Mouse (Mus musculus) erythroblast, adult 5-6 weeks (primary cell): ENCODE data around the gene Fam71b. TPM values are rescaled to one million over a fixed set of nuclear protein-coding genes. Genes with fewer than 3 reads are reported as not detected.
"Not testable (repeated sequence)": the region's sequence is repeated elsewhere in the genome, so short reads cannot be mapped to it uniquely, and the experiment has no call there.

Source experiments
- ATAC-seq: replicated peaks from 2 replicates; pipeline ENCODE4 v1.8.0; 2016; ENCODE audit warnings: moderate number of reproducible peaks, mild to moderate bottlenecking, moderate TSS enrichment, inconsistent platforms; ENCODE audit not compliant: poor library complexity, low FRiP score, severe bottlenecking
- total RNA-seq, 2 experiments: library from RNA; stranded (forward) in 1 of 2; stranded (reverse) in 1 of 2; fragments of 150-400 nt in 1 of 2; fragments of 200-764, 138-1000 nt in 1 of 2; gene quantifications; 2 replicates each; pipeline versions ENCODE4 v1.2.3 to v1.2.4; 2015 to 2017; ENCODE audit warnings: low replicate concordance in 2 of 2

The Fam71b gene
- total RNA-seq, 2 experiments from 2014 or later = not detected

DNA sequence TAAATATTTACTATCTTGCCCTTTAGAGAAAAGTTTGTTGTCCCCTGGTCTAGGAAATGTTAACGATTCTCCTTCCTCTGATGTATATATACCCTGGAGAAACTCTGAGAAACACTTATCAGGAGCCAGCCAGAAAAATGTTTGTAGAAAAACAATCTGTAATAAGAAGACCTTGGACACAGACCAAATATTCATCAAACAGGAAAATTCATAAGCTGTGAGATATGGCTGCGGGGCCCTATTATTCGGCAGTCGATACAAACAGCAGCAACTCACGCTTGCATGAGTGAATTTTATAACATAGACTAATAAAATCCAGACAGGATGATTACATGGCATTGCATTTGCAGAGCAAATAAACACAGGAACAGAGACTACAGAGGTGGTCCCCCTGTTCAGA, 22.5 kb downstream of the Fam71b start:
- ATAC-seq = no peak

DNA sequence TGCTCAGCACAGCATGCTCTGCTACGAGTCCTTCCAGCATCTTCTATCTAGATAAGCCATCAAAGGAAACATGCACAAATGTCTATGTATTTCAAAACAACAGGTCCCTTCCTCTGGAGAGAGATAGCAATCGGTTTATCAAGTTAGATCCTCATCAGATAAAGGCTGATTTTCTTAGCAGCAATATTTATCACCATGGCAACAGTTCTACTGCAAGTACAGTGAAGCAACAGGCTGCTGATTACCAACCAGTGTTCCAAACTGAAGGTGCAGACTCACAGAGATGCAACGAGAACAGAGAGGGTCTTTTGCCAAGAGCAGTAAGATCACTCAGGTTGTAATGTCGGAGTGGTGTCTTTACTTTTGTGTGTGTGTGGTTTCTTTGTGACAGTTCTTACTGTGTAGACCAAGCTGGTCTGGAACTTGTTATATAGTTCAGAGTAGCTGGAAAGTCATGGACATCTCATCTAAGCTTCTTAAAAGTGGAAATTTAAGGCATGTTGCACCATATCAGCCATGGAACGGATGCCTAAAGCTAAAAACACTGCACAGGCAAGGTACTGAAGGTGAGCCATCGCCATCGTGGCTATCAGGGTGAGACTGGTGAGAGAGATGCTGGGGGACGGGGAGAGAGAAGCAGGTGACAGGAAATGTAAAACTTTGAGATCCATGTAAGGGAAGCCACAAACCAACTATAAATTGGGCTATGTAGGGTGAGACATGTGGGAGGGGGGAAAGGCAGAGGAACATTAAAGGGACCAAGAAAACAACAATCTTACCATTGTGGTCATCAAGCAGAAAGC, 24.9 kb downstream of the Fam71b start:
- no peak for ATAC-seq

DNA sequence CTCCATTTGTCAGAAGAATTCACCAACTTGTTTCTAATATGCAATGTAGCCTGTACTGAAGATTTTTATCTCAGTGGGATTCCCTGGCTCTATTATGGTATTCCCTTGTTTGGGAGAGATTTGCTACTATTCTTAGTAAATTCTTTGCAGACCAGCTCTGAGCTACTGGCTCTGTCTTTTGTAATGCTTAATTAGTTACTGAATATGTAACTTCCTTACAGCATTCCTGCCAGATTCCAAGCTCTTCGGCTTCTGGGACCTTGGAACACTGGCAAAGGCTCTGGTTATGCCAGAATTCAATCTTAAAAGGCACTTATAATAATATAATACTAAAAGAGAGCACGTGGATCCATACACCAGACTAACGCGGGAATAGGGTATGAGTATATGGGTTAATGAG, 31.8 kb downstream of the Fam71b start:
- not testable (repeated sequence) for ATAC-seq

DNA sequence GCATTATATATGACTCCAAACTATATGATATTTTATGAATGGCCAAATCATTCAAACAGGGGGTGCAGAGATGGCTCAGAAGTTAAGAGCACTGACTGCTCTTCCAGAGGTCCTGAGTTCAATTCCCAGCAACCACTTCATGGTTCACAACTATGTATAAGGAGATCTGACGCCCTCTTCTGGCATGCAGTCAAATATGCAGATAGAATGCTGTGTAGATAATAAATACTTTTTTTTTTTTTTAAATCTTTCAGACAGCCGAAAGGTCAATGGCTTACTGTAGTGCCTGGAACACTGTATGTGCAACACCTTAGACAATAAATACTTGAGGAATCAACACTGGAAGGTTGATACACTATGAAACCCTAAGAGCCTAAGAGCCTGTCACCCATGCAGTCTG, 33.8 kb downstream of the Fam71b start:
- no peak for ATAC-seq

DNA sequence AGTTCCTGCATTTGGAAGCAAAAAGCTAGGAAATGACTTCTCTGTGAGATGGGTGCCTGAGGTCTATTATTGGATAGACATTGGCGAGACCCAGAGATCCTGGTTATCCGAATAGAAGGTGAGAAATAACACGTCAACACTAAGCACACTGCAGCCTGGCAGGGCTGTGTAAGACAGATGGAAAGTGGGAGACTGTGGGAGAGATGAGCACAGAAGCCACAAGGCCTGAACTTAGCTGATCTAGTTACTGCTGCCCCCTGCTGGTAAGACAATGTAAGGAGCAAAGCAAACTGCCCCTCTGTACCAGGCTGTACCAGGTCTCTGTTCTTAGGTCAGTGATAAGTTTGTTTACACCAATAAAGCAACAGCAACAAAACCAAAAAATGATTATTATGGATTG, 34.8 kb downstream of the Fam71b start:
- ATAC-seq = peak; percentile 93

DNA sequence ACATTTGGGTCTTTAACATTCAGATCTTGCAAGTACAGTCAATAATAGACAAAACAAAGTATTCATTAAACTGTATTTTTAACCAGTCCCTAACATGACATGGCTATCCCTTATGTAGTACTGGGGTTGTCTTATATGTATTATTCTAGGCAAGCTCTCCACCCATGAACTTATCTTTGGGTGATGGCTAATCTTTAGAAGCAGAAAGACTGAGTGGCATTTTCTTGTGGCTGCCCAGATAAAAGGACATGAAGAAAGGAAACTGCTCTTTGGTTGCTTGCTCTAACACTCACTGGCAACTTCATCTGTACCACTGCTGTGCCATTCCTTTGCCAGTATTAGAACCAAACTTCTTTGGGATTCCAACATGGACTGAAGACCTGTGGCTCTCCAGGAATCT, 39.0 kb downstream of the Fam71b start:
- ATAC-seq = no peak

DNA sequence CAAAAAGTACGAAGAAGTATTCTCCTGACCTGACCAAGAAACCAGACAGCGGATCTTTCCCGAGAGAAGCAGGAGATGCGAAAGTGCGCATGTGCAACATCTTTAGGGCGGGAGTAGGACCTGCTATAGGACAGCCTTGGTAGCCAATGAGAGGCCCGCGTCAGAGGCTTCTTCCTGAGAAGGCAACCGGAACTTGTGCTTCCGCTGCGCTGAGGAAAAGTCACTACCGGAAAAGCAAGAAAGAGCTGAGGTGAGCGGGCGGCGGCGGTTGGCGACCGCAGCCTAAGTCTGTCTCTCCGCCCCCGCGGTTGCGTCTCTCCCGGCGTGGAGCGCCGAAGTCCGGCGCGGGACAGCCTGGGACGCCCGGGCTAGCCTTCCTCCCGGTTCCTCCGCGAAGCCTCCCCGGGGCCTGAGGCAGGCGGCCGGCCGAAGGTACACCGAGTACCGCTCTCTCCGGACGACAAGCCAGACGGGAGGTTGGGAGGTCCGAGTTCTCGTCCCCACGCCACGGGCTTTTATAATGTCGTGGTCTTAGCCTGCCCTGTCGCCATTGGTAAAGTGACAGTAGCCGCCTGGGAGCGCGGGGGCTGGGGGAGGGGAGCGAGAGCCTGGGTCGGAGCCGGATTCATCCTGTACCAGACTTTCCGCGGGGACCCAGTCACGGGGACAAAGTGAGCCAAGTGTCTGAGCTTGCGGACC, 40.5 kb downstream of the Fam71b start, which contains the start of gene Med7:
TSS of gene Med7 (plus strand) at position 166 of the 699 bp plus-strand sequence.
- ATAC-seq = peak; percentile 93

DNA sequence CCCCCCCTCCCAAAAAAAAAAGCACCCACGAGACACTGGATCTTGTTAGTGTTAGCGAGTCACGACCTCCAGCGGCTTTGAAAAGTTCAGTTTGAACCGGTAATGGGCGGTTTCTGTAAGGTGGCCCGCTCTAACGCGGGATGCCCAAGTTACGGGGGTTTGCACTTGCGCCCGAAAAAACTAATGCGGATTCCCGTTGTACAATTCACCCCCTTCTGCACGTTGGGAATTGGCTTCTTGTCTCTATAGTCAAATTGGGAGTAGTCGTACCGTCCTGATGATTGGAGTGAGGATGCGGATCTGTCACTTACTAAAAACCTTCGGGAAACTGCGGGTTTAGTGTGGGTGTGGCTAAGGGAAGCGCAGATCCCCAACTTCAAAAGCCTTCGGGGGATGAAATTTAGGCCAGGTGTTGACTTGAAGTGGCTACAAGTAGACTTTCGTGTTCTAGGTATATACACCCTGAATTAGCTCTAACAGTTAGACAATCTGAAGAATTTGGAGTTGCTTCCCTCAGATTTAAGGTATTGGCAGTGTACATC, 41.2 kb downstream of the Fam71b start:
- peak; percentile 64 for ATAC-seq

DNA sequence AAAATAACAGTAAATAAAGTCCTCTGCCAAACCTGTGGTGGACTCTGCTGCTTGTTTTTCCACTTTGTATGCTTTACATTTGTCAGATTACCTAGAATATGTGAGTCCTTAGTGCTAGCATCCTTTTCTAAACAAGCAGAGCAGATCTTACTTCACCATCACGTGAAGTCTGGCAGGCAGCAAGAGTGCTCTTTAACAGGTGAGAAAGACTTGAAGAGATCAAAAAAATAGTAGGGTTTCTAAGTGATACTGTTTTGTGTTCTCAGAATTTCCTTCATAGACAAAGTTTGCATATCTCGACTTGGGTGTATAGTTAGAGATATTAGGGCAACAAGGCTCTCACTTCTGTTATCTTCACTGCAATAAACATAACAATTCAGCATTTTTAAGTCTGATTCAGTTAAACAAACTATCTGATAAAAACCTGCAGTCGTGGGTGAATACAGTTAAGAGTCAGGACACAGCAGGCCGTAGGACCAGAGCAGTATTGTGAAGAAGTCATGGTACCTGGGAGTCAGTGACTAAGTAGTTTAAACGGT, 42.7 kb downstream of the Fam71b start:
- ATAC-seq = no peak

DNA sequence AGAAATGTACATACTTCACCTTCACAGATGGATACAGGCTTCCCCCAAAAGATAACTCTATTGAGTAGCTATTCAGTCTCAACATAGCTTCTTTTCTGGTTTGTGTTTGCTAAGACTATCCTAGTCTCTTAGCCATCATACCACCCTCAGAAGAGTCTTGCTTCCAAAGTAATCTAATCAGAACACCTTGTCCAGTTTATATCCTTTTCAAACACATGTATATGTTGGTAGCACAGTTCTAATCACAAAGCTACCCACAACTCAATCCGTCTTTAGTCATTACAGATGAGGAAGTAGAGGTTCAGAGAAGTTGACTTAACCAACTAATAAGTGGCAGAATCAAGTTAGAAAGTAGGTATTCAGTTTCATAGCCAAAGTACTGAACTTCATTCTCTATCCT, 45.4 kb downstream of the Fam71b start:
- ATAC-seq = peak; percentile 61

DNA sequence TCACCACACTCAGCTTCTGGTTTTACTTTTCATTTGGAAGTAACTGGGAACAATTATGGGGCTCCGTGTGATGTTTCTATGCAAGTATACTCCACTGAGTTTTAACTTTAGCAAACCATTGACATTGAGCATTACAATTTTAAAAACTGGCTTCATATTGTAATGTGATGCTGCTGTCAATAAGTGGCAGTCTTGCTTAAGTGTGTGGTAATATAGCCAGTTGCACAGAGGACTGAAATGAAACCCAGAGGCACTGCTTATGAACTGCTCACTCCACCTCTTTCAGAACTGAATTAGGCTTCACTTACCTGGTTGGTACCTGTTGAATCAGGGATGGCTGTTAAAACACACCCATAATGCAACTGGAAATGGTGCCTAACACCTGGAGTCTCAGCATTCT, 46.8 kb downstream of the Fam71b start:
- no peak for ATAC-seq

DNA sequence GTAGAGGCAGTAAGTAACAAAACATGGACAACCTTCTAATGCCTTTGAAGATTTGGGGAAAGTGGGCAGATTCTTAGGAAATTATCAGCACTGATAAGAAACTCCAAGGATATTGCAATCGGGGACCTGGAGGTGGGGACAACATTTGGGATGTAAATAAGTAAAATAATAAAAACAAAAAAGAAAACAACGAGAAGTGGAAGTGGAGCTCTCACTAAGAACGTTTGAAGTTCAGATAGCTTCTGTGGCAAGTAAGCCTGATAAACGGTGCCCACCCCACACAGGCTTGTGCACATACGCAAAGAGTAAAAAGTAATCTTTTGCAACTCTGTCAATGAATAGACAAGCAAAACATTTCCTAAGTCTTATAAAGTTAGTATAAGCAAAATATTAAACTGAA, 47.6 kb downstream of the Fam71b start:
- ATAC-seq = no peak

DNA sequence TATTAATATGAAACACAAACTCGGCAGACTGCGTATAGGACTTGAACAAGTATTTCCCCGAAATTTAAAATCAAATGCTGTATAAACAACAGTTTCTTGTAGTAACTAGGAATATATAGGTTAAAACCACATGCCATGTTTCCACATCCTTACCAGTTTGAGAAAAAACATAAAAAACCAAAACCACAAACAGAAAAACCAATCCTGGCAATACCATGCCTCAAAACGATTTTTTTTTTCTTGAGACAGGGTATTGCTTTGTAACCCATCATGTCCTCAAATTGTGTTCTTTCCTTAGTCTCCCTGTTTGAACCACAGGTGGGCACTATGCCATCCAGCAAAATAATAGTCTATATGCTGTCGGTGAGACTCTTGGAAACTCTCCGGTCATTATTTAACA, 49.8 kb downstream of the Fam71b start:
- no peak for ATAC-seq

DNA sequence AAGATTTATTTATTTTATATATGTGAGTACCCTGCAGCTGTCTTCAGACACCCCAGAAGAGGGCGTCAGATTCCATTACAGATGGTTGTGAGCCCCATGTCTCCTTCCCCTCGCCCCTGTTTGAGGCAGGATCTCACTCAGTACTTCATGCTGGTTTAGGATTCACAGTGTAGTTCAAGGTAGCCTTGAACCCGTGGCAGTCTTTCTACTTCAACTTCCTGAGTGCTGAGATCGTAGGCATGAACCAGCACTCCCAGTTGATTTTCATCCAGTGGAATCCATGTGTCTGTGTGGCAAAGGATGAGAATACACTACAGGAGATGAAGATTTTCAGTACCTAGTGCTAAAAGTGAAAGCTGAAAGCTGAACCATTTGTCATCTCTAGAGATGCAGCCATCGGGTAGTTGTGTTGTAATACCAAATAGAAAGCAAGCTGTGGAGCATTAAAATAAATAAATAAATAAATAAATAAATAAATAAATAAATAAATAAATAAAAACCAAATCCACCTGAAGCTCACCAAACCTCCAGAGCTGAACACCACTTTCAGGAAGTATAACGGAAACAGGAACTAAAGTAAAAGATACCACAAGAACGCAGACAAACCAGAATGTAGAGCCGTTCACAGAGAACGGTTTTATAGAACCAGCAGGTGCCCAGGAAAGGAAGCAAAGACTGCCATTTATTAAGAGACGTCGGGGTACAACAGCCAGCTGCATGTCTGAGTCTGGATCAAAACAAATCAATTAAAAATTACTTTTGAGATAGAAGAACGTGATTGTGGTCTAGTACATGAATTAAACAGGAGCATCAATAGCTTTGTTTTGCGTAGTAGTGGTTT, 51.5 kb downstream of the Fam71b start:
- no peak for ATAC-seq

DNA sequence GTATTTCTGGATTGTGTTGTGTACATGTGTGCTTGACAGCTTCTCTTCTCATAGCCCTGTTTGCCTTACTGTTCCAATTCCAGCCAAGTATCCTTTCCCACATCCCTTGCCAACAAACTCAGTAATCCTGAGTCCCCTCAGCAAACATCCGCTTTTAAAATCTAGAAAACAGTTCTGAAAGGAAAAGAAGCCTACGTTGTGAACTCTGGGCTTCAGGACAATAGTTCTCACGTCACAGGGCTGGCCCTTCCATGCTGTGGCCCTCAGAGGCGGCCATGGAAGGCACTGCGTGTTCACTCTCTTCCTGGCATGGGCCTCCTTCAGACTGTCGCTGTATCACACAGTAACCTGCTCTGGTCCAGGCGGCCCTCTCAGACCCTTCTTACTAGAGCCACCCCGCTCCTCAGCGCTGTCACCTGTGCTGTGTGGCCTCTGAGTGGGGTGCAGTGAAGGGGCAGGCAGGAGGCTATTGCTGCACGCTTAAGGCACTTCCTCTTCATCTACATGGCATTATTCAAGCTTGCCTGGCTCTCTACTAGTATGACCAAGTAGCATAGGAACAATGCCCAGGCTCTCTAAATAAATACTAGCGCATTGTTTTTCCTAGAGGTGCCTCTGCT, 53.2 kb downstream of the Fam71b start:
- no peak for ATAC-seq

DNA sequence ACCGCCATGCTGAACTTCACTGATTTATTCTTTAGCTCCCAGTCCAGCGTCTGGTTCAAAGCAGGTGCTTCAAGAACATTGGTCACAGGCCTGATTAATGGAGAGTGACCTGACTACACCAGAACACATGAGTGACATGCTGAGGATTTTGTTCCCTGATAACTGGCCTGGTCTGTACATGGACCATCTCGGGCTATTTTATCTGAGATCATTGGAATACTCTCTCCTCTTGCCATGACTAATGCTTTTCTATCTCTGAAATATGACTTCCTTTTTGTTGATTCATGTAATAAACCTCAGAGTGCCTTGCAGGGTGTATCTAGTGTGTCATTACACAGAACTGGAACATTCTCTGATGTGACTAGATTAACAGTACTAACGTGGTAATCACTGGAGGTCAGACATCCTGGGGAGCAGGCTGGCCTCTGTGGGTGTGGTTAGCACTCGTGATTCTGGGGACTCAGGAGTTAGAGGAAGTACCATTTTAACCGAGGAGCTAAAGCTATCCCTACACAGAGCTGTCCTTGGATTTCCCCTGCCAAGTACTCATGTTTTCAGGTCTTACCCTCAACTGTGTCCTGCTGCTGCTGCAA, 58.2 kb downstream of the Fam71b start, which contains the start of gene Havcr2:
TSS of gene Havcr2 (plus strand) at position 483 of the 593 bp plus-strand sequence.
- ATAC-seq = peak; percentile 63
